Mouse (Mus musculus) E14TG2a.4 (cell line): ENCODE measurements around the gene Fmnl2.

ENCODE experiments used
- CTCF ChIP-seq: conservative IDR thresholded peaks from 2 replicates; pipeline ENCODE4 v1.5.1; 2014; ENCODE audit warnings: low read length
- NANOG ChIP-seq: IDR thresholded peaks from 2 replicates; pipeline ENCODE4 v1.6.1; 2014; ENCODE audit warnings: borderline replicate concordance, low read length, mixed read lengths

GRCm38 (mm10) chr2:52991688-52992194 lies 134.1 kb downstream of the Fmnl2 start:
- TF ChIP-seq CTCF (no peak), NANOG (no peak)
